Mouse (Mus musculus) forelimb bud, embryonic 11.5 days (tissue): Measurements from ENCODE around the gene Olfr76.
A peak's percentile ranks its signal among the peaks of the same experiment; 100 is the strongest.
"Not testable (repeated sequence)": the region's sequence is repeated elsewhere in the genome, so short reads cannot be mapped to it uniquely, and the experiment has no call there.

Experiments
- DNase-seq: peaks from one replicate; pipeline ENCODE4 v3.0.0-alpha.2; 2012; ENCODE audit warnings: low read depth, low spot score

Gene Olfr76

DNA sequence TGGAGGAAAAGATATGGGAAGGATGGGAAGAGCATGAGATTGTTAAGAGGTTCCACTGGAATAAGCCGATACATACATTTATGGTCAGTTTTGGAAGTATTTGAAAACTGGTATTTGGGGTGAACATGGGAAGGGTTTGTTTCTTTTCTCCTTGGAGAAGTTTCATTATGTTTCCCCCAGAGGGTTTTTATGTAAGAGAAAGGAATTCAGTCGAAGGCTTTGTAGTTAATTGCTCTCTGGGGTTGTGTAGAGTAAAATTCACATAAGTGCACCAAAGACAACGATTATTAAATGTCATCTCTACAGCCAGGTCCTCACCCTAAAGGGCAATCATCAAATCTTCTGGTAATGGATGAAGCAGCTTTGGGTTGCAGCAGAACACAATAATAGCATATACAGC, at the start of gene Olfr76:
Gene Olfr76, minus strand, starts transcription at position 101 of the 400 bp plus-strand sequence.
- DNase-seq = no peak

- DNase-seq = not testable (repeated sequence)
Measured at GRCm38 (mm10) chr19:12170062-12170599, 47.1 kb upstream of the Olfr76 start, which contains the start of gene Olfr1555-ps1. TSS of gene Olfr1555-ps1 (minus strand) at chr19:12170112.

GRCm38 (mm10) chr19:12145452-12145851, 22.4 kb upstream of the Olfr76 start:
- no peak for DNase-seq

DNA sequence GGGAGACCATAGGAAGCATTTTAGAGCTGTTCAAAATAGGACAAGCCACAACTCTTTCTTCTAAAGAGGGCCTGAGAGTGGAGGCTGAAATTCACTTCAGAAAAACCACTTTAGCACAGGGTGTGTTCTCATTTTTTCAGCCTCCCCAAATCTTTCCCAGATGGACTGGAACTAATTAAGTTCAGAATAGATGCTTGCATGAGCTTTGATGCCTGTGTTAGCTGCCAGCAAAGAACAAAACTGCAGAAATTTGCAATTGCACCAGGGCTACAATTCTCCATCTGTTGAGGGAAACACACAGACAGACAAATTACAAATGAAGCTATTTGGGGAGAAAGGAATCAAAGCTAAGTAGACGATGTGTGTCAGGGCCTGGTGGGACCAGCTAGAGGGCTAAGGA, 20.4 kb upstream of the Olfr76 start:
- DNase-seq = peak; percentile 34

DNA sequence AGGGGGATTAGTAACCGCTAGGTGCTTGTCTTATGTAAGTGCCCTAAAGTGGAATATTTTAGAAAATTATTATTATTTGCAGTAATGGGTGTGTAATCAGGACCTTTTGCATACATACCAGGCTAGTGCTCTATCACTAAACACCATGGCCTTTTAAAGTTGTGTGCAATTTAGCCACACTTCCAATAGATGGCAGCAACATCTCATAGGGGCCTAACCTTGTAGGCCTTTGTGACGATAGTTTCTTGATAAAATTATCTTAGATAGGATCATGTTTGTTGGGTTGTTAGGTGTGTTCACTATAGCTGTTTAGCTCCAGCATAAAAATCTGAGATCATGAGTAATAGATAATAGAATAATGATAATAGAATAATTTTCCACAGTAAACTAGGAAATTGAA, 11.3 kb upstream of the Olfr76 start:
- DNase-seq = peak; percentile 16

- no peak for DNase-seq
Measured at GRCm38 (mm10) chr19:12116464-12116863, 6.5 kb downstream of the Olfr76 start.

DNA sequence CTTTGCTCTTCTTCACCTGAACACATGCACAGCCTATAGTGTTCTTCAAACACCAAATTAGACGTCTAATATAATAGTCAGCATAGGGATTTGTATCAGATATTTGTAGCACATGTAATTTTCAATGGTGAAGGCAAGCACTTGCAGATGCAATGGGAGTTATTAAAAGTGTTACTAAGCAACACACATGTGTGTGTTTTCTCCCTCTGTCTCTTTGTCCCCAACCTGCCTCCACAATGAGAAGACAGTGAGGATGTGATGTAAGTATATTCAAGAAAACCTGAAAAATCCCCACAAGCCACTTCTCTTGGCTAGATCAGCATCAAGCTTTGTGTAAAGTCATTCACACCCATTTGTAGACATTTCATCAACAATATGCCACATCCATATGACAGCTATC, 7.2 kb downstream of the Olfr76 start, which contains the start of gene Olfr1428:
Gene Olfr1428, minus strand, starts transcription at position 101 of the 400 bp plus-strand sequence.
- no peak for DNase-seq

- DNase-seq = no peak
Measured at GRCm38 (mm10) chr19:12113807-12114206, 9.2 kb downstream of the Olfr76 start.

DNA sequence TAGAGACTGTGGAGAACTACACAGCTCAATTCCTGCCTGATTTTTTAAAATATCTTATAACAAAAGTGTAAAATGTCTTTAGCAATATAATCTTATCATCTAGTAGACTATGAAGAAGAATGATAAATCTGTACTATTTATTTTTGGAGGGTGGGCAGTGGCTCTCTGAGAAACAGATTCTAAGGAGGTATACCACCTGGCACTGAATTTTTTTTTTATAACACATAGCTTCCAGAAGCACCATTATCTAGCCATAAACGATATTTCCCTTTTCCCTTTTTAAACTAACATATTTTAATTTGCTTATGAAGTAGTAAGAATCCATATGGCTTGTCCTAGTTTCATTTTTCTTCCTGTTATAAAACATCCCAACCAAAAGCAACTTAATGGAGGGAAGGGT, 18.5 kb downstream of the Olfr76 start:
- DNase-seq = no peak

DNA sequence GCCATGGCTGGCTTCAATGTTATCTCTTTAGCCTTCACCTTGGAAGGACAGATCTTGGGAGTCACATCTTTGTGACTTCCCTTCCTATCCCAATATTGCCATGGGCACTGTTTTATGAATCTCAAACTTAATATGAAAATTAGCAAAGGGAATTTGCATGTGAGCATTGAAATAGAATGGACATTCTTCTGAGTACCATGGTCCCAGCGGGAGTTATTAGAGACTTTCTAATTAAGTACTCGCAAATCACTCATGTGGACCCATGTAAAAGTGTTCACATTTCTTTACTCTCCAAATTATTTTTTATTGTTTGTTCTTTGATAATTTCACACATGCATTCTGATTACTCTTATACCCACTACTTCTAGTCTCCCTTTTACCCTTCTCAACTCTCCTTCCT, 19.8 kb downstream of the Olfr76 start, which contains the start of gene Olfr1427:
Gene Olfr1427, minus strand, starts transcription at position 101 of the 400 bp plus-strand sequence.
- no peak for DNase-seq

DNA sequence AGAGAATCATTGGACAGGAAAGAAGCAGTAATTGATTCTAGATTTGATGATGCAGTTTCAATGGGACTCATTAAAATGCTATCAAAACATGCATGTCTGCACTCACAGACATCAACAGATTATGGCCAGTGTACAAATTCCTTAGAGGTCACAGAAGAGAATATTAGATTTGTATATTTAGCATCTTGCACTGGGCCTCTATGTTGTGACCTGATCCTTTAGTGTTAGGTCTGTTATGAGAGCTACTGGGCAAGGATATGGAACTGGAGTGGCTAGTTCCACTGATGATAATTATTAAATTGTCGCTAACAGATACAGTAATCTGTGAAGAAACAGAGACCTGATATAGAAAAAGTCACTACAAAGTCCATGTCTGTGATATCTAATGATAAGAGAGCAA, 31.1 kb downstream of the Olfr76 start, which contains the start of gene Olfr1426:
Gene Olfr1426, minus strand, starts transcription at position 101 of the 400 bp plus-strand sequence.
- DNase-seq = no peak

DNA sequence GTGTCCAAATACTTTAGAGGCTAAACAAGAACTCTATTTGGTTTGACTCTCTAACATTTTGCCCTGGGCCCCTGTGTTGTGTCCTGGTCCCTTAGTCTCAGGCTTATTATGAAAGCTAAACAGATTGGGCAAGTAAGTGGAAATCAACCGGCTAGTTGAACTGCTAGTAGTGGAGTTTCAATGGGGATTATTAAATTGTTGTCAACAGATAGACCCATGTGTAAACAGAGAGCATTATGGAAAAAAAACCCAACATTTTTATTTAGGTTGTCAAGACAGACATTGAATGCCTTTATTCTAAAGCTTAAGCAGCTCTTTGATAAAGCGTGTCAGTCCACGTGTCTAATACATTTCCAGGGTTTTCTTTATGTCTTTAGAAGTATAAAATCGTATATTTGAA, 45.4 kb downstream of the Olfr76 start, which contains the start of gene Olfr1425:
Gene Olfr1425, minus strand, starts transcription at position 101 of the 400 bp plus-strand sequence.
- not testable (repeated sequence) for DNase-seq

DNA sequence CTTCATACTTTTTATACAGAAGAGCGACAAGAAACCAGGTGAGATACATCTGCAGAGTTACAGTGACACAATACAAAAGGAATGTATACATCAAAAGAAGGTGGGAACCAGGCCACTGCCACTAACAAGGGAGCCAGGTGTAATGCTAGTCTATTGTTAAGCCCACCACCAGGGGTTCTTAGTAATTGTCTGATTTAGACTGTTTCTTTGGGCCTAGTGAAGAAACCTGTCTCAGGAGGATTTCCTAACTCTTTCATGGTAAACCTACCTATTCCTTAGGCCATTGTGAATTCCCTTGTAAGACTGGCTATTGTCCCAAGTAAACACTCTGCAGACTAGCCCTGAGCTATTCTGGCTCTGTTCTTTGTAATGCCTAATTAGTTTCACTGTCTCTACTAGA, 53.5 kb downstream of the Olfr76 start:
- not testable (repeated sequence) for DNase-seq
